Mouse (Mus musculus) MEL (cell line): ENCODE results near the gene Smim24. TPM values are rescaled to one million over a fixed set of nuclear protein-coding genes. Genes with fewer than 3 reads are reported as not detected.

ENCODE experiments used
- DNase-seq: peaks from one replicate; pipeline ENCODE4 v3.0.0; 2011; ENCODE audit warnings: low read depth, low spot score
- H3K27ac ChIP-seq: 2 replicates; pipeline ENCODE4 v1.5.1; 2012; ENCODE audit warnings: low read depth, mild to moderate bottlenecking, control low read depth, low read length, moderate library complexity; ENCODE audit not compliant: control insufficient read depth
- H3K27me3 ChIP-seq, 2 experiments: fragments of 150-350 bp in 1 of 2; sonication (generic) in 1 of 2; 2 replicates each; pipeline ENCODE4 v1.6.1; 2012; ENCODE audit warnings: low read length in 2 of 2, mild to moderate bottlenecking in 2 of 2, improper control_type of control experiment in 1 of 2, moderate library complexity in 1 of 2; ENCODE audit not compliant: insufficient read depth in 2 of 2, control insufficient read depth in 1 of 2
- H3K36me3 ChIP-seq, 2 experiments: 2 replicates each; pipeline ENCODE4 v1.6.1; 2012 to 2014; ENCODE audit warnings: low read length in 2 of 2, improper control_type of control experiment in 1 of 2, inconsistent platforms in 1 of 2, mild to moderate bottlenecking in 1 of 2; ENCODE audit not compliant: insufficient read depth in 2 of 2, control insufficient read depth in 1 of 2
- H3K4me1 ChIP-seq, 2 experiments: fragments of 150-350 bp in 1 of 2; sonication (generic) in 1 of 2; 2 replicates each; pipeline ENCODE4 v1.6.1; 2012; ENCODE audit warnings: low read length in 2 of 2, improper control_type of control experiment in 1 of 2, mild to moderate bottlenecking in 1 of 2; ENCODE audit not compliant: insufficient read depth in 2 of 2, control insufficient read depth in 1 of 2
- H3K4me3 ChIP-seq, 2 experiments: fragments of 150-350 bp in 1 of 2; sonication (generic) in 1 of 2; 2 replicates each; pipeline ENCODE4 v1.5.1; 2012; ENCODE audit warnings: low read depth in 2 of 2, low read length in 2 of 2, mild to moderate bottlenecking in 2 of 2, moderate library complexity in 2 of 2, control low read depth in 1 of 2, improper control_type of control experiment in 1 of 2; ENCODE audit not compliant: control insufficient read depth in 1 of 2, insufficient read depth in 1 of 2
- H3K79me2 ChIP-seq: 2 replicates; pipeline ENCODE4 v1.6.1; 2012; ENCODE audit warnings: mild to moderate bottlenecking, low read length, moderate library complexity; ENCODE audit not compliant: control insufficient read depth, poor library complexity, insufficient read depth
- H3K9ac ChIP-seq: 2 replicates; pipeline ENCODE4 v1.6.1; 2012; ENCODE audit warnings: low read depth, mild to moderate bottlenecking, control low read depth, low read length, moderate library complexity; ENCODE audit not compliant: control insufficient read depth, poor library complexity, severe bottlenecking
- H3K9me3 ChIP-seq: fragments of 150-350 bp; sonication (generic); replicated peaks from 2 replicates; pipeline ENCODE4 v1.6.1; 2012; ENCODE audit warnings: mild to moderate bottlenecking, low read length, improper control_type of control experiment, moderate library complexity; ENCODE audit not compliant: insufficient read depth
- BHLHE40 ChIP-seq: IDR thresholded peaks from 2 replicates; pipeline ENCODE4 v1.6.1; 2012; ENCODE audit warnings: low read depth, mild to moderate bottlenecking, inconsistent platforms, low read length, improper control_type of control experiment, borderline replicate concordance
- CHD1 ChIP-seq: IDR thresholded peaks from 2 replicates; pipeline ENCODE4 v1.6.1; 2012; ENCODE audit warnings: low read depth, mild to moderate bottlenecking, inconsistent platforms, low read length, improper control_type of control experiment
- CTCF ChIP-seq, 3 experiments: IDR thresholded peaks in 2 of 3; conservative IDR thresholded peaks in 1 of 3; 2 replicates each; pipeline ENCODE4 v1.5.1; 2011 to 2012; ENCODE audit warnings: low read length in 3 of 3, low read depth in 2 of 3, mild to moderate bottlenecking in 2 of 3, improper control_type of control experiment in 1 of 3, inconsistent platforms in 1 of 3, mixed read lengths in 1 of 3, moderate library complexity in 1 of 3; ENCODE audit not compliant: control insufficient read depth in 1 of 3, insufficient read depth in 1 of 3, poor library complexity in 1 of 3, severe bottlenecking in 1 of 3
- E2F4 ChIP-seq: IDR thresholded peaks from 2 replicates; pipeline ENCODE4 v1.6.1; 2011; ENCODE audit warnings: low read depth, low read length, improper control_type of control experiment, borderline replicate concordance
- ELF1 ChIP-seq: IDR thresholded peaks from 2 replicates; pipeline ENCODE4 v1.6.1; 2014; ENCODE audit warnings: low read depth, mild to moderate bottlenecking, inconsistent platforms, low read length, improper control_type of control experiment, moderate library complexity
- EP300 ChIP-seq, 2 experiments: IDR thresholded peaks; 2 replicates each; pipeline ENCODE4 v1.6.1; 2011; ENCODE audit warnings: improper control_type of control experiment in 2 of 2, low read length in 2 of 2, low read depth in 1 of 2, mild to moderate bottlenecking in 1 of 2
- ETS1 ChIP-seq: IDR thresholded peaks from 2 replicates; pipeline ENCODE4 v1.6.1; 2012; ENCODE audit warnings: low read depth, mild to moderate bottlenecking, inconsistent platforms, low read length, improper control_type of control experiment, moderate library complexity
- GABPA ChIP-seq: IDR thresholded peaks from 2 replicates; pipeline ENCODE4 v1.6.1; 2012; ENCODE audit warnings: low read depth, mild to moderate bottlenecking, inconsistent platforms, low read length, improper control_type of control experiment, moderate library complexity
- HCFC1 ChIP-seq: IDR thresholded peaks from 2 replicates; pipeline ENCODE4 v1.6.1; 2012; ENCODE audit warnings: low read depth, mild to moderate bottlenecking, inconsistent platforms, low read length, improper control_type of control experiment, moderate library complexity
- MAFK ChIP-seq: IDR thresholded peaks from 2 replicates; pipeline ENCODE4 v1.6.1; 2011; ENCODE audit warnings: low read depth, mild to moderate bottlenecking, low read length, improper control_type of control experiment, borderline replicate concordance
- MEF2A ChIP-seq: IDR thresholded peaks from 2 replicates; pipeline ENCODE4 v1.6.1; 2014; ENCODE audit warnings: low read depth, mild to moderate bottlenecking, inconsistent platforms, low read length, improper control_type of control experiment; ENCODE audit not compliant: poor library complexity, insufficient replicate concordance, severe bottlenecking; ENCODE audit errors: extremely low read depth
- MYB ChIP-seq: IDR thresholded peaks from 2 replicates; pipeline ENCODE4 v1.6.1; 2011; ENCODE audit warnings: mild to moderate bottlenecking, low read depth, low read length, improper control_type of control experiment
- MYC ChIP-seq: IDR thresholded peaks from 2 replicates; pipeline ENCODE4 v1.6.1; 2011; ENCODE audit warnings: low read depth, mild to moderate bottlenecking, low read length, improper control_type of control experiment, moderate library complexity
- NELFE ChIP-seq: IDR thresholded peaks from 2 replicates; pipeline ENCODE4 v1.6.1; 2011; ENCODE audit warnings: low read depth, low read length, improper control_type of control experiment
- NRF1 ChIP-seq: IDR thresholded peaks from 2 replicates; pipeline ENCODE4 v1.6.1; 2014; ENCODE audit warnings: low read depth, mild to moderate bottlenecking, inconsistent platforms, low read length, improper control_type of control experiment, moderate library complexity; ENCODE audit not compliant: poor library complexity, insufficient read depth, severe bottlenecking
- POLR2AphosphoS2 ChIP-seq: IDR thresholded peaks from 2 replicates; pipeline ENCODE4 v1.6.1; 2011; ENCODE audit warnings: low read length, improper control_type of control experiment
- RAD21 ChIP-seq: IDR thresholded peaks from 2 replicates; pipeline ENCODE4 v1.6.1; 2011; ENCODE audit warnings: mild to moderate bottlenecking, low read depth, low read length, improper control_type of control experiment
- SIN3A ChIP-seq: IDR thresholded peaks from 2 replicates; pipeline ENCODE4 v1.6.1; 2012; ENCODE audit warnings: low read length, improper control_type of control experiment, inconsistent platforms
- TAL1 ChIP-seq: IDR thresholded peaks from 2 replicates; pipeline ENCODE4 v1.6.1; 2012; ENCODE audit warnings: mild to moderate bottlenecking, inconsistent platforms, low read length, moderate library complexity, mixed read lengths
- TBP ChIP-seq: IDR thresholded peaks from 2 replicates; pipeline ENCODE4 v1.8.0; 2011; ENCODE audit warnings: low read depth, low read length, improper control_type of control experiment
- UBTF ChIP-seq: IDR thresholded peaks from 2 replicates; pipeline ENCODE4 v1.6.1; 2012; ENCODE audit warnings: low read depth, mild to moderate bottlenecking, inconsistent platforms, low read length, improper control_type of control experiment, moderate library complexity, borderline replicate concordance; ENCODE audit not compliant: insufficient read depth
- polyA plus RNA-seq, 2 experiments: library from polyadenylated mRNA; stranded (reverse) in 1 of 2; unstranded in 1 of 2; fragments of >175 nt in 1 of 2; fragments of >200 nt in 1 of 2; gene quantifications; 2 replicates each; pipeline versions ENCODE4 v1.2.1 to v1.2.4; 2012; ENCODE audit warnings: low replicate concordance in 2 of 2, low read depth in 1 of 2; ENCODE audit not compliant: insufficient read length in 2 of 2, insufficient read depth in 1 of 2, missing spikeins in 1 of 2
- total RNA-seq: library from RNA; depleted of rRNA; stranded (reverse); fragments of 300-350 nt; gene quantifications from 2 replicates; pipeline ENCODE4 v1.2.3, GENCODE M21; 2012

Gene Smim24
- total and polyA plus RNA-seq, 3 experiments: 6.7 to 29.5 TPM; not detected in 1

DNA sequence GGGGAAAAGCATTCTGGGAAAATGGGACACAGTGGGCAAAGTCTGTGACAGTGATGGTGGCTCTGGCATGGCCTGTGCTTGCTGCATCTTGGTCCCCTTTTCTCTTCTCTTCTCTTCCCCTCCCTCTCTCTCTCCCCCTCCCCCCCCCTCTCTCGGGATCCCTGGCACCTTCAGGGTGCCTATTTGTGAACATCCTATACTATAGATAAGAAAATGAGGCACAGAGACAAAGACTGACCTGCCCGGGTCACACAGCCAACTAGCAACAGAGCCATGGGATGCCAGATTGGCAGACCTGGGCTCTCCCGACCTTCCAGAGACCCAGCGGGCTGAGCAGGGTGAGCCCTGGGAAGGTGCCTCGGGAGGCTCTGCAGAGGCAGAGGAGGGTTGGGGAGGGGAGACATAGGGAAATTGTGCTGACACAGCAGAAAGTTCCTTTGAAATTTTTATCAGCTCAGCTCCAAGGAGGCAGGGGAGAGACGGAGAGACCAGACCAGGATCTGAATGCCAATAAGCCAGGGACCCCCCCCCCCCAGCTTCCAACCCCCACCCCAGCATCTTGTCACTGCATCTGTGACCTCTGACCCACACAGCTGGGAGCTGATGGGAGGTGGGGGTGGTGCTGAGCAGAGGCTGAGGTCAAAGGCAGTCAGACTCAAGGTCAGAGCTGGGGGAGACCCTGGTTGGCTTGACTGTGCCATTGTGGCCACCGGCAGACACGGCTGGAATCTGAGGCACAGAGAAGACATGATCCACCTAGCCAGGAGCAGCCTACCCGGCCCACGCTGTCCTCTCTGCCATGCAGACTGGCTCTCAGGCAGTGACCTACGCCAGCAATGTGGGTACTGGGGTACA, 25.6 kb downstream of the Smim24 start:
- Histone ChIP-seq H3K27ac (no peak overlapping the region), H3K27me3 (no peaks in the 10 kb centered on the region), H3K36me3 (no peaks in the 10 kb centered on the region)
- TF ChIP-seq MEF2A (no peak), TBP (no peak), MAFK (peak; percentile 78)
- TF ChIP-seq, all 39 proteins: peak for 1
- H3K79me2 ChIP-seq: no peaks in the 10 kb centered on the region
- H3K4me3 ChIP-seq: no peak overlapping the region
- DNase-seq: no peak
- no peaks in the 10 kb centered on the region for H3K9me3 ChIP-seq
- H3K4me1 ChIP-seq: no peaks in the 10 kb centered on the region
- H3K9ac ChIP-seq: no peak overlapping the region

DNA sequence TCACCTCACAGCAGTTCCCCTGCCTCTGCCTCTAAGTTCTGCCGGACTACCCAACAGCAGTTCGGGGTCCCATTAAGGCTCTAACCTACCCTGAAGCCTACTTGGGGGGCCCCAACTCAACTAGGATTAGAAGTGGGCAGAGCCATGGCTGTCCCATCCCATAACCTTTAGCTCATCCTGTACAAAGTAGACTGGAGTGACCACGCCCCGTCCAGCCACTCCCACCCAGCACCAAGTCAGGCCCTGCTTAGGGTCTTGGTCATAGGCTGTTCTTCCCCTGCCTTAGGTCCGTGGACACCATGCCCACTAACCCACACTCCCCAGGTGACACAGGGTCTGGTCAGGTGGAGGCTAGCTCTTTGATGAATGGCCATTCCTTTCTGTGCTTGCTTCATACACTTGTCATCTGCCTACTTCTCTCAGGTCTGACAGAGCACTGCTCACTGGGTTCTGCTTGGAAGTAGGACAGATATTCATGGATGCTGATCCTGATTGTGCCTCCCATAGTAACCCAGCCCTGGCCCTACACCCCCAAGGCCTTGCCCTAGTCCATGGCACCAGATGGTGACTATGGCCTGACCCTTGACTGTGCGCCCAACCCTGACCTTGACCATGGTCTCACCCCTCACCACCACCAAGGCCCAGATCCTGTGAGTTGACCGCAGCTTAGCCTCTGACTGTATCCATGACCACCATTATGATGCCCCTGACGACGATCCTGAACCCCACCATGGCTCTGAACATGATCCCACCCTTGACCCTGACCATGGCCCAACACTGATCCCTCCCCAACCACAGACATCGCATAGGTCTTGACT, 26.5 kb downstream of the Smim24 start:
- Histone ChIP-seq H3K4me1 (no peaks in the 10 kb centered on the region), H3K9ac (no peak overlapping the region), H3K27ac (no peak overlapping the region), H3K79me2 (no peaks in the 10 kb centered on the region), H3K9me3 (no peaks in the 10 kb centered on the region), H3K27me3 (no peaks in the 10 kb centered on the region), H3K36me3 (no peaks in the 10 kb centered on the region), H3K4me3 (no peak overlapping the region)
- DNase-seq: no peak
- TF ChIP-seq TBP (no peak), E2F4 (no peak), POLR2AphosphoS2 (no peak), CTCF (IDR thresholded peaks at IDR 0.05 in 2 of 3, conservative IDR thresholded peaks at IDR 0.05 in 1 of 3; ENCODE audit: control insufficient read depth in 1 of 3, insufficient read depth in 1 of 3, low read depth in 2 of 3, low read length in 3 of 3, poor library complexity in 1 of 3, severe bottlenecking in 1 of 3) (no peak), NRF1 (no peak), NELFE (no peak)

DNA sequence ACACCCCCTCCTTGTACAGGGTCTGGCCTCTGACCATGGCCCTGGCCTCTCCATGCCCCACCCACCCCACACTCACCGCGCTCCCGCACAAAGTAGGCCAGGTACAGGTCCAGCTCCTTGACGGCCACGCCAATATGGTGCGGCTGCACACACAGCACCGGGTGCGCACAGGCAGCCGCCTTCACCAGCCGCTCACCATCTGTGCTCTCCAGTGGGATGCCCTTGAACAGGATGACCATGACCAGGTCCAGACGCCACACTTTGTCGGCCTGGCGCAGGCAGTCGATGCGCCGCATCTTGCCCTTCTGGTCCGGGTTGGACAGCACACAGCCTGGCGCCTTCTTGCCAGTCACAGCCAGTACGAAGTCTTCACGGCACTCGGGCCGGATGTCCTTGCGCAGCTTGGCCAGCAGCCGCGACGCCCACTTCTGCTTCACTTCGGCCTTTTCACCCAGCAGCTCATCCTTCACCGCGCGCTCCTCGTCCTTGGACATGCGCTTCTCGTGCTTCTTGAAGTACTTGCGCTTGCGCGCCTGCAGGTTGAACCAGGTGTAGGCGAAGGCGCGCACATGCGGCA, 27.4 kb downstream of the Smim24 start:
- Histone ChIP-seq H3K9ac (no peak overlapping the region), H3K27me3 (no peaks in the 10 kb centered on the region), H3K4me1 (no peaks in the 10 kb centered on the region)
- TF ChIP-seq GABPA: no peak
- no peak for TF ChIP-seq ETS1
- TF ChIP-seq MEF2A: no peak
- TF ChIP-seq CTCF (IDR thresholded peaks at IDR 0.05 in 2 of 3, conservative IDR thresholded peaks at IDR 0.05 in 1 of 3; ENCODE audit: control insufficient read depth in 1 of 3, insufficient read depth in 1 of 3, low read depth in 2 of 3, low read length in 3 of 3, poor library complexity in 1 of 3, severe bottlenecking in 1 of 3): no peak
- no peak for TF ChIP-seq MYB
- no peak for TF ChIP-seq MYC
- TF ChIP-seq HCFC1: no peak
- no peak for TF ChIP-seq EP300 (IDR thresholded peaks at IDR 0.05; ENCODE audit: low read depth in 1 of 2, low read length in 2 of 2)
- TF ChIP-seq CHD1: no peak
- no peak for TF ChIP-seq TAL1
- TF ChIP-seq RAD21: no peak
- no peak for TF ChIP-seq BHLHE40
- TF ChIP-seq UBTF: no peak
- TF ChIP-seq SIN3A: no peak
- TF ChIP-seq ELF1: no peak

More for the DNA sequence above, 27.4 kb downstream of the Smim24 start:
- Histone ChIP-seq H3K27ac (no peak overlapping the region), H3K9me3 (no peaks in the 10 kb centered on the region), H3K4me3 (no peak overlapping the region), H3K79me2 (peaks cover 1% of the 10 kb centered on the region; the same call in 1 of the 2 replicates), H3K36me3 (no peaks in the 10 kb centered on the region)
- no peak for DNase-seq
